Mouse (Mus musculus): ENCODE measurements around the gene St8sia6. TPM values are rescaled to one million over a fixed set of nuclear protein-coding genes. Genes with fewer than 3 reads are reported as not detected.
"Not testable (repeated sequence)": the region's sequence is repeated elsewhere in the genome, so short reads cannot be mapped to it uniquely, and the experiment has no call there.

The St8sia6 gene
- polyA plus RNA-seq, 1 experiment = 1.3 TPM

GRCm38 (mm10) chr2:13672426-13672825 is 121.4 kb downstream of the St8sia6 start:
- DNase-seq (ENCODE audit: extremely low spot score in 1 of 2, low spot score in 1 of 2) = no peak

GRCm38 (mm10) chr2:13634866-13635265 is 159.0 kb downstream of the St8sia6 start:
- DNase-seq (ENCODE audit: extremely low spot score in 1 of 2, low spot score in 1 of 2) = peak in 1 of 2 experiments; percentile 9

GRCm38 (mm10) chr2:13630136-13630832 is 163.6 kb downstream of the St8sia6 start:
- DNase-seq (ENCODE audit: extremely low spot score in 1 of 2, low spot score in 1 of 2) = no peak

GRCm38 (mm10) chr2:13603636-13604035 is 190.2 kb downstream of the St8sia6 start:
- not testable (repeated sequence) for DNase-seq (ENCODE audit: extremely low spot score in 1 of 2, low spot score in 1 of 2)

- no peak for DNase-seq (ENCODE audit: extremely low spot score in 1 of 2, low spot score in 1 of 2)
These were observed 190.8 kb downstream of the St8sia6 start for GRCm38 (mm10) chr2:13603093-13603492.

Other genes starting within 250 kb of the St8sia6 start
- gene Trdmt1, start 249.4 kb downstream of the St8sia6 start, polyA plus RNA-seq (2012; rRNA removed) = 5.7 and 7.7 TPM in 2 replicates
- gene Vim, start 220.1 kb downstream of the St8sia6 start, polyA plus RNA-seq (2012; rRNA removed) = 125 and 135 TPM in 2 replicates

All from frontal cortex, adult 2 months (tissue).